Mouse (Mus musculus) natural killer cell, adult 2 months (primary cell): Measurements from ENCODE around the gene Klhl33.
"Not testable (repeated sequence)": the region's sequence is repeated elsewhere in the genome, so short reads cannot be mapped to it uniquely, and the experiment has no call there.

Experiments
- DNase-seq, 2 experiments: peaks; one replicate each; pipeline ENCODE4 v3.0.0; 2022; ENCODE audit warnings: low spot score in 2 of 2

Gene Klhl33

GRCm38 (mm10) chr14:50897374-50897765 lies at the start of gene Klhl33:
Gene Klhl33 (minus strand): TSS chr14:50897507.
- no peak for DNase-seq

GRCm38 (mm10) chr14:50945526-50945925 lies 48.2 kb upstream of the Klhl33 start:
- not testable (repeated sequence) for DNase-seq

- not testable (repeated sequence) for DNase-seq
Observed at GRCm38 (mm10) chr14:50945081-50945480, 47.8 kb upstream of the Klhl33 start.

GRCm38 (mm10) chr14:50944668-50945033 lies 47.3 kb upstream of the Klhl33 start:
- not testable (repeated sequence) for DNase-seq

GRCm38 (mm10) chr14:50943932-50944667 lies 46.8 kb upstream of the Klhl33 start, which contains the start of gene Gm49342:
Gene Gm49342 (plus strand): TSS chr14:50944517.
- peak; percentile 91 for DNase-seq

- DNase-seq: no peak
Observed at GRCm38 (mm10) chr14:50938940-50939339, 41.6 kb upstream of the Klhl33 start.

GRCm38 (mm10) chr14:50938119-50938908 lies 41.0 kb upstream of the Klhl33 start:
- DNase-seq: no peak

GRCm38 (mm10) chr14:50936649-50937048 lies 39.3 kb upstream of the Klhl33 start:
- no peak for DNase-seq

GRCm38 (mm10) chr14:50931493-50932020 lies 34.2 kb upstream of the Klhl33 start:
- DNase-seq: no peak

GRCm38 (mm10) chr14:50930754-50931492 lies 33.6 kb upstream of the Klhl33 start, which contains the start of the genes Pip4p1 and Pnp:
Gene Pip4p1 (minus strand): TSS chr14:50930856.
Gene Pnp (plus strand): TSS chr14:50931082.
- peak; percentile 100 for DNase-seq

GRCm38 (mm10) chr14:50930377-50930753 lies 33.1 kb upstream of the Klhl33 start:
- peak in 1 of 2 experiments; percentile 81 for DNase-seq

GRCm38 (mm10) chr14:50929951-50930350 lies 32.6 kb upstream of the Klhl33 start:
- DNase-seq: peak in 1 of 2 experiments; percentile 60

GRCm38 (mm10) chr14:50927366-50927765 lies 30.1 kb upstream of the Klhl33 start:
- DNase-seq: no peak

GRCm38 (mm10) chr14:50925111-50925920 lies 28.0 kb upstream of the Klhl33 start:
- DNase-seq: peak in 1 of 2 experiments; percentile 7

- DNase-seq: peak; percentile 98 to 99
Observed at GRCm38 (mm10) chr14:50924281-50925064, 27.2 kb upstream of the Klhl33 start, which contains the start of the genes Osgep and Apex1. Gene Osgep (minus strand): TSS chr14:50924893. Gene Apex1 (plus strand): TSS chr14:50924968.

- not testable (repeated sequence) for DNase-seq
Observed at GRCm38 (mm10) chr14:50923437-50923836, 26.1 kb upstream of the Klhl33 start.

GRCm38 (mm10) chr14:50911356-50911755 lies 14.0 kb upstream of the Klhl33 start:
- DNase-seq: no peak

GRCm38 (mm10) chr14:50908126-50908525 lies 10.8 kb upstream of the Klhl33 start:
- DNase-seq: no peak

GRCm38 (mm10) chr14:50905327-50905726 lies 8.0 kb upstream of the Klhl33 start:
- not testable (repeated sequence) for DNase-seq

- DNase-seq: no peak
Observed at GRCm38 (mm10) chr14:50904828-50905129, 7.5 kb upstream of the Klhl33 start.
